Mouse (Mus musculus) cortical plate, adult 2 months (tissue): ENCODE data around the gene Cxcl10. TPM values are rescaled to one million over a fixed set of nuclear protein-coding genes. Genes with fewer than 3 reads are reported as not detected.

Experiments used
- H3K27ac ChIP-seq: fragments of 200-500 bp; 2 replicates; pipeline ENCODE4 v1.5.1; 2012; ENCODE audit warnings: low read length, control low read depth, inconsistent platforms; ENCODE audit not compliant: insufficient read depth
- H3K4me1 ChIP-seq: fragments of 200-500 bp; 2 replicates; pipeline ENCODE4 v1.6.1; 2011; ENCODE audit warnings: low read length; ENCODE audit not compliant: control insufficient read depth, insufficient read depth
- H3K4me3 ChIP-seq: fragments of 200-500 bp; 2 replicates; pipeline ENCODE4 v1.5.1; 2011; ENCODE audit warnings: mild to moderate bottlenecking, low read length, control low read depth; ENCODE audit not compliant: insufficient read depth
- CTCF ChIP-seq: fragments of 200-500 bp; IDR thresholded peaks from 2 replicates; pipeline ENCODE4 v1.5.1; 2011; ENCODE audit warnings: mild to moderate bottlenecking, control low read depth, low read length; ENCODE audit not compliant: insufficient read depth; ENCODE audit errors: extremely low read depth
- POLR2A ChIP-seq: fragments of 200-500 bp; IDR thresholded peaks from 2 replicates; pipeline ENCODE4 v1.6.1; 2011; ENCODE audit warnings: mild to moderate bottlenecking, low read length, control low read depth; ENCODE audit not compliant: insufficient read depth; ENCODE audit errors: extremely low read depth
- polyA plus RNA-seq: library from polyadenylated mRNA; depleted of rRNA; stranded (reverse); fragments of >200 nt; gene quantifications from 2 replicates; pipeline ENCODE4 v1.2.3, GENCODE M21; 2012

The Cxcl10 gene
- polyA plus RNA-seq, 1 experiment: 1.1 TPM

GRCm38 (mm10) chr5:92349731-92350130, 1.0 kb upstream of the Cxcl10 start:
- H3K4me1 ChIP-seq: no peaks in the 10 kb centered on the region
- H3K27ac ChIP-seq: no peak overlapping the region
- no peak for TF ChIP-seq CTCF
- no peak for TF ChIP-seq POLR2A
- no peak overlapping the region for H3K4me3 ChIP-seq

DNA sequence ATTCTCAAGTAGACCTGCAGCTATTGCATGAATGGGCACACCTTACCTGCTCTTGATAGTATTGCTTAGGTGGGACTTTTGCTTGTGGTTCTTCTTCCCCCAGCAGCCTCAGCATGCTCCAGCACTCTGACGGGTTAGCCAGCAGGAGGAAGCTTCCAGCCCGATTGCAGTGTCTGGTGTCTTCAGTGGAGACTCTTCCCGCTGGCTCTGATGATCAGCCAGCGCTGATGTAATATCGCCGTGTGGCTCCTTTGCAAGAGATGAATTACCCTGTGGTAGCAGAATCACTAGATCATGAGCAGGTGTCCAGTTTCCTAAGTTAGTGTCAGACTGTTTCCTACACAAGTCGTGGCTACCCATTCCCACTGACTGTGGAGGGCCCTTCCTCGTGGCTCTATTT, 3.7 kb downstream of the Cxcl10 start:
- no peak overlapping the region for H3K27ac ChIP-seq
- no peak overlapping the region for H3K4me3 ChIP-seq
- H3K4me1 ChIP-seq: no peaks in the 10 kb centered on the region
- TF ChIP-seq CTCF (no peak), POLR2A (no peak)

GRCm38 (mm10) chr5:92340606-92341005, 8.1 kb downstream of the Cxcl10 start:
- Histone ChIP-seq H3K27ac (no peak overlapping the region), H3K4me3 (no peak overlapping the region), H3K4me1 (no peaks in the 10 kb centered on the region)
- TF ChIP-seq POLR2A: no peak
- TF ChIP-seq CTCF: no peak

- no peak for TF ChIP-seq CTCF
- no peak for TF ChIP-seq POLR2A
- Histone ChIP-seq H3K27ac (no peak overlapping the region), H3K4me1 (peaks cover 2% of the 10 kb centered on the region; the same call in 1 of the 2 replicates), H3K4me3 (no peak overlapping the region)
Measured at GRCm38 (mm10) chr5:92336743-92337142, 11.9 kb downstream of the Cxcl10 start.

- H3K4me3 ChIP-seq: no peak overlapping the region
- peaks cover 2% of the 10 kb centered on the region; the same call in 1 of the 2 replicates for H3K4me1 ChIP-seq
- TF ChIP-seq CTCF (no peak), POLR2A (no peak)
- no peak overlapping the region for H3K27ac ChIP-seq
Measured at GRCm38 (mm10) chr5:92332359-92332840, 16.3 kb downstream of the Cxcl10 start.

DNA sequence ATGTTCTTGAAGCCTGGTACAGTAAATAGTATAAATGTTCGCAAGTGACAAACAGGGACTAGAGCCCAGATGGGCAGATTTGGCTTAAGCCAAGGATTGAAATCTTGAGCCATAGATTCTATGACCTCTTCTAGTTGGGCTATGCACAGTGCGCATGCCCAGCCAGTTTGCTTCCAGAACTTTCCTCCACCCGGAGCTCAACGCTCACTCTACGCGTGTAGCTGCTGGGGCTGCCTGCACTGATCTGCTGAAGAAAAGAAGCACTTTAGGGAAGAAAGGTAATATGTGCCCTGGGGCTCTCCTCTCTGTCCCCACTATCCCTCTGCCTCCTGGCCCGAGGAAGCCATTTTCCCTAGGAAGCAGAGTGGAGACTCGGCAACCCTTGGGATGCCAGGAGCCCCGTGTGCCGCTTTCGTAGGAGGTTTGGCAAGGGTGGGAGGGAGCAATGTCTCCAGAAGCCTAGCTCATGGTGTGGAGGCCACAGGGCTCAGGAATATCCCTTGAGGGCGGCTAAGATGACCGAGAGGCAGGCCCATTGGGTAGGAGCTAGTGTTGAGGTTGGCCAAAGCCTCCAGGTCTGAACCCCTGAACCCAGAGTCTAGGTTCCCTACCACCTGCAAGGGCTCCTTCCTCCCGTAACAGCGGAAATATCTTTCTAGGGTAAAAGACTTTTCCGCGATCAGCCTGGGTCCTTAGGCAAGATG, 16.9 kb downstream of the Cxcl10 start, which contains the start of gene Art3:
Art3 (plus strand) TSS at position 193 of the 704 bp plus-strand sequence.
- TF ChIP-seq CTCF (no peak), POLR2A (no peak)
- Histone ChIP-seq H3K4me3 (no peak within 1 kb of the TSS), H3K4me1 (peaks cover 2% of the 10 kb centered on the region; the same call in 1 of the 2 replicates), H3K27ac (no peak within 1 kb of the TSS)

DNA sequence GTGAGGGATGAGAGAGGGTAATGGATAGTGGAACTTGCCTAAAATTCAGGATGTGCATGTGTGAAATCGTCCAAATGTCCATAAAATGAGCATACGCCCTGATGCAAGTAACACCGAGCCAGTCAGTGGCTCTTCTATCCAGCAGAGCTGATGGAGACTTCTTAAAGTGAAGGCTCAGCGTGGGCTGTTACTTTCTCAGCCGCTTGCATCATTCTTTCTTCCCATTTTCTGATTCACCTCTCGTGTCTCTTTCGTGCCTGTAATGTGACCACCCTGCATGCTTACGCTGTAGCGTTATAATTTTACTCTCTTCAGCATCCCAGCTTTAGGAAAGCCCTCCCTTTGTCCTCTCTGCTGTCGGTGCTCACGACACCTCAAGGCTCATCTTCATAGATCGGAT, 17.6 kb downstream of the Cxcl10 start:
- TF ChIP-seq CTCF (no peak), POLR2A (no peak)

DNA sequence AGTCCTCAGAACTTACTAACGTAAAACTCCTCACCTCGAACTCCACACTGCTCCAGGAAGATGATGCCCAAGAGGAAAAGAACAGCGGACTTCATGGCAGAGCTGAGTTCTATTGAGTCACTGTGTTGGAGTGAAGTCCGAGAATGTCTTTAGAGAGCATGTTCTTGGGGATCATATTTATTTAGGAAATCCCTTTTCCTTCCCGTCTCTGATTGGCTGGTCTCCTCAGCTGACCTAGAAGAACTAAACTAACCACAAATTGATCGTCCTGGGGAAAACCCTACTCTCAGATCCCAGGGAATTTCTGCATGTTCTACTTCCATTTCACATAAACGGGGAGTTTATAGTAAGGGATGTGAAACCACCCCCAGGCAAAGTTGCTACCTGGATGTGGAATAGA, 20.8 kb downstream of the Cxcl10 start, which contains the start of gene Cxcl9:
Cxcl9 (minus strand) TSS at position 151 of the 400 bp plus-strand sequence.
- Histone ChIP-seq H3K4me3 (no peak within 1 kb of the TSS), H3K4me1 (peaks cover 2% of the 10 kb centered on the region; the same call in 1 of the 2 replicates), H3K27ac (no peak within 1 kb of the TSS)
- no peak for TF ChIP-seq POLR2A
- no peak for TF ChIP-seq CTCF

More for the DNA sequence above, 17.6 kb downstream of the Cxcl10 start:
- Histone ChIP-seq H3K4me3 (no peak overlapping the region), H3K4me1 (peaks cover 2% of the 10 kb centered on the region; the same call in 1 of the 2 replicates), H3K27ac (no peak overlapping the region)

- TF ChIP-seq CTCF (no peak), POLR2A (no peak)
- no peak overlapping the region for H3K4me3 ChIP-seq
- H3K27ac ChIP-seq: no peak overlapping the region
- H3K4me1 ChIP-seq: no peaks in the 10 kb centered on the region
Measured at GRCm38 (mm10) chr5:92327367-92327766, 21.3 kb downstream of the Cxcl10 start.

DNA sequence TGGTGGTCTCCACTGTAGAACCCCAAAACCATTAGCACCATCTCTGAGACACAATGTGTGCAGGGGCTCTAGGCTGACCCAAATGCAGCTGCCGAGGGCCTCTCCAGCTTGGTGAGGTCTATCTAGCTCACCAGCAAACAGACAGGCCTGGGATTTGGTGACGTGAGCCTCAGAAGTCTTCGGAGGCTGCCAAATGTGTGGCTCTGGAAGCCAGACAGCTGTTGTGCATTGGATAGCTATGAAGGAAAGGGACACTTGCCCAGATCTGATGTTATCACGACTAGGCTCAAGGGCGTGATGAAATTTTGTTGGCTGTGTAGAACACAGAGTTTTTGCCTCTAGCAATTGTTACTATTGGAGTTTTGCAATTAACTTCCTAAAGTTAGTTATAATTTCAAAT, 25.4 kb downstream of the Cxcl10 start:
- Histone ChIP-seq H3K4me1 (no peaks in the 10 kb centered on the region), H3K4me3 (no peak overlapping the region), H3K27ac (no peak overlapping the region)
- no peak for TF ChIP-seq CTCF
- no peak for TF ChIP-seq POLR2A
